Mouse (Mus musculus): ENCODE measurements at regions not wholly inside any gene's neighbourhood (a gene's known extent, or its start where the extent isn't known, plus 50 kb on each side); places are given as distances from the start of the nearest gene placed in this dataset.
A peak's percentile ranks its signal among the peaks of the same experiment; 100 is the strongest.

GRCm38 (mm10) chr3:35269977-35270880, 483.7 kb upstream of the Atp11b start:
- Histone ChIP-seq H3K4me1 (ENCODE audit: insufficient read depth, low read length) (peaks cover 4% of the 10 kb centered on the region), H3K9ac (replicated peaks; ENCODE audit: low read length, poor library complexity, severe bottlenecking) (no peak overlapping the region), H3K4me2 (ENCODE audit: low read depth, low read length, poor library complexity, severe bottlenecking) (no peak overlapping the region), H3K27ac (ENCODE audit: low read depth, low read length) (no peak overlapping the region), H3K4me3 (ENCODE audit: low read depth, low read length) (no peak overlapping the region), H3K27me3 (ENCODE audit: insufficient read depth, low read length) (no peaks in the 10 kb centered on the region), H3K36me3 (ENCODE audit: insufficient read depth, low read length) (no peaks in the 10 kb centered on the region), H3K9me3 (ENCODE audit: low read length) (no peaks in the 10 kb centered on the region)
- DNase-seq (ENCODE audit: low spot score): peak; percentile 37
- ATAC-seq (ENCODE audit: low FRiP score): peak; percentile 65
- 27% methylated on average over 7 of the region's 7 CpGs for WGBS
- no peak for TF ChIP-seq CTCF (IDR thresholded peaks at IDR 0.05)

- no peak overlapping the region for H3K27ac ChIP-seq (ENCODE audit: low read depth, low read length)
- no peaks in the 10 kb centered on the region for H3K36me3 ChIP-seq (ENCODE audit: insufficient read depth, low read length)
- 60% methylated on average over 5 of the region's 5 CpGs for WGBS
- no peak for ATAC-seq (ENCODE audit: low FRiP score)
- peaks cover 4% of the 10 kb centered on the region for H3K4me1 ChIP-seq (ENCODE audit: insufficient read depth, low read length)
- H3K9me3 ChIP-seq (ENCODE audit: low read length): no peaks in the 10 kb centered on the region
- no peaks in the 10 kb centered on the region for H3K27me3 ChIP-seq (ENCODE audit: insufficient read depth, low read length)
- H3K4me3 ChIP-seq (ENCODE audit: low read depth, low read length): no peak overlapping the region
- peak; percentile 57 for DNase-seq (ENCODE audit: low spot score)
- no peak for TF ChIP-seq CTCF (IDR thresholded peaks at IDR 0.05)
- no peak overlapping the region for H3K4me2 ChIP-seq (ENCODE audit: low read depth, low read length, poor library complexity, severe bottlenecking)
- no peak overlapping the region for H3K9ac ChIP-seq (replicated peaks; ENCODE audit: low read length, poor library complexity, severe bottlenecking)
Observed at GRCm38 (mm10) chr3:35273546-35273945, 480.4 kb upstream of the Atp11b start.

GRCm38 (mm10) chr3:35280981-35281380, 472.9 kb upstream of the Atp11b start:
- DNase-seq (ENCODE audit: low spot score): no peak
- no peak overlapping the region for H3K4me3 ChIP-seq (ENCODE audit: low read depth, low read length)
- no peaks in the 10 kb centered on the region for H3K4me1 ChIP-seq (ENCODE audit: insufficient read depth, low read length)
- no peak overlapping the region for H3K4me2 ChIP-seq (ENCODE audit: low read depth, low read length, poor library complexity, severe bottlenecking)
- no peak overlapping the region for H3K27ac ChIP-seq (ENCODE audit: low read depth, low read length)
- no peak for TF ChIP-seq CTCF (IDR thresholded peaks at IDR 0.05)
- H3K9ac ChIP-seq (replicated peaks; ENCODE audit: low read length, poor library complexity, severe bottlenecking): no peak overlapping the region
- ATAC-seq (ENCODE audit: low FRiP score): no peak
- WGBS: 68% methylated on average over 5 of the region's 5 CpGs
- no peaks in the 10 kb centered on the region for H3K9me3 ChIP-seq (ENCODE audit: low read length)
- no peaks in the 10 kb centered on the region for H3K27me3 ChIP-seq (ENCODE audit: insufficient read depth, low read length)
- H3K36me3 ChIP-seq (ENCODE audit: insufficient read depth, low read length): no peaks in the 10 kb centered on the region

- TF ChIP-seq CTCF (IDR thresholded peaks at IDR 0.05): no peak
- H3K4me2 ChIP-seq (ENCODE audit: low read depth, low read length, poor library complexity, severe bottlenecking): no peak overlapping the region
- DNase-seq (ENCODE audit: low spot score): no peak
- no peak for ATAC-seq (ENCODE audit: low FRiP score)
- H3K9ac ChIP-seq (replicated peaks; ENCODE audit: low read length, poor library complexity, severe bottlenecking): no peak overlapping the region
- no peaks in the 10 kb centered on the region for H3K9me3 ChIP-seq (ENCODE audit: low read length)
- no peaks in the 10 kb centered on the region for H3K4me1 ChIP-seq (ENCODE audit: insufficient read depth, low read length)
- WGBS: 88% methylated on average over 2 of the region's 2 CpGs
- no peak overlapping the region for H3K27ac ChIP-seq (ENCODE audit: low read depth, low read length)
- no peak overlapping the region for H3K4me3 ChIP-seq (ENCODE audit: low read depth, low read length)
- H3K36me3 ChIP-seq (ENCODE audit: insufficient read depth, low read length): no peaks in the 10 kb centered on the region
- H3K27me3 ChIP-seq (ENCODE audit: insufficient read depth, low read length): no peaks in the 10 kb centered on the region
Observed at GRCm38 (mm10) chr3:35282106-35282505, 471.8 kb upstream of the Atp11b start.

GRCm38 (mm10) chr3:35294771-35295170, 459.1 kb upstream of the Atp11b start:
- no peaks in the 10 kb centered on the region for H3K27me3 ChIP-seq (ENCODE audit: insufficient read depth, low read length)
- ATAC-seq (ENCODE audit: low FRiP score) (no peak), DNase-seq (ENCODE audit: low spot score) (no peak)
- no peaks in the 10 kb centered on the region for H3K4me1 ChIP-seq (ENCODE audit: insufficient read depth, low read length)
- TF ChIP-seq CTCF (IDR thresholded peaks at IDR 0.05): no peak
- no peak overlapping the region for H3K4me2 ChIP-seq (ENCODE audit: low read depth, low read length, poor library complexity, severe bottlenecking)
- no peak overlapping the region for H3K27ac ChIP-seq (ENCODE audit: low read depth, low read length)
- no peak overlapping the region for H3K4me3 ChIP-seq (ENCODE audit: low read depth, low read length)
- no peaks in the 10 kb centered on the region for H3K9me3 ChIP-seq (ENCODE audit: low read length)
- H3K9ac ChIP-seq (replicated peaks; ENCODE audit: low read length, poor library complexity, severe bottlenecking): no peak overlapping the region
- 94% methylated on average over 1 of the region's 1 CpGs for WGBS
- H3K36me3 ChIP-seq (ENCODE audit: insufficient read depth, low read length): no peaks in the 10 kb centered on the region

GRCm38 (mm10) chr3:35295746-35296145, 458.2 kb upstream of the Atp11b start:
- Histone ChIP-seq H3K4me3 (ENCODE audit: low read depth, low read length) (no peak overlapping the region), H3K27me3 (ENCODE audit: insufficient read depth, low read length) (no peaks in the 10 kb centered on the region), H3K9me3 (ENCODE audit: low read length) (no peaks in the 10 kb centered on the region), H3K9ac (replicated peaks; ENCODE audit: low read length, poor library complexity, severe bottlenecking) (no peak overlapping the region), H3K27ac (ENCODE audit: low read depth, low read length) (no peak overlapping the region), H3K4me2 (ENCODE audit: low read depth, low read length, poor library complexity, severe bottlenecking) (no peak overlapping the region), H3K36me3 (ENCODE audit: insufficient read depth, low read length) (no peaks in the 10 kb centered on the region), H3K4me1 (ENCODE audit: insufficient read depth, low read length) (no peaks in the 10 kb centered on the region)
- ATAC-seq (ENCODE audit: low FRiP score) (no peak), DNase-seq (ENCODE audit: low spot score) (no peak)
- 85% methylated on average over 4 of the region's 4 CpGs for WGBS
- TF ChIP-seq CTCF (IDR thresholded peaks at IDR 0.05): no peak
